Mouse (Mus musculus) liver, embryonic 14.5 days (tissue): ENCODE results near the gene Tspan31. TPM values are rescaled to one million over a fixed set of nuclear protein-coding genes. Genes with fewer than 3 reads are reported as not detected.

ENCODE experiments used
- ATAC-seq: fragments of 200-750 bp; cut with Nextera tagmentation; 2 replicates; pipeline ENCODE4 v1.8.0; 2017; ENCODE audit warnings: moderate number of reproducible peaks, mild to moderate bottlenecking, moderate library complexity; ENCODE audit not compliant: insufficient read depth
- DNase-seq, 3 experiments: peaks; one replicate each; pipeline ENCODE4 v3.0.0-alpha.2; 2012 to 2013; ENCODE audit warnings: low read depth in 3 of 3, low spot score in 3 of 3
- H3K27ac ChIP-seq: fragments of 300-500 bp; sonication (generic); 2 replicates; pipeline ENCODE4 v1.5.1; 2014; ENCODE audit warnings: moderate library complexity, mild to moderate bottlenecking, control low read depth, inconsistent platforms
- H3K27me3 ChIP-seq: fragments of 300-500 bp; sonication (generic); 2 replicates; pipeline ENCODE4 v1.6.1; 2014; ENCODE audit warnings: mild to moderate bottlenecking, low read length, moderate library complexity; ENCODE audit not compliant: control insufficient read depth, insufficient read depth
- H3K36me3 ChIP-seq: fragments of 300-500 bp; sonication (generic); replicated peaks from 2 replicates; pipeline ENCODE4 v1.6.1; 2014; ENCODE audit warnings: low read depth; ENCODE audit not compliant: control insufficient read depth, insufficient read depth
- H3K4me1 ChIP-seq, 2 experiments: fragments of 200-500 bp in 1 of 2; fragments of 300-500 bp in 1 of 2; sonication (generic) in 1 of 2; replicated peaks; 2 replicates each; pipeline ENCODE4 v1.6.1; 2012 to 2014; ENCODE audit warnings: antibody characterized with exemption in 1 of 2, inconsistent platforms in 1 of 2, low read length in 1 of 2; ENCODE audit not compliant: control insufficient read depth in 2 of 2, insufficient read depth in 2 of 2
- H3K4me2 ChIP-seq: fragments of 300-500 bp; sonication (generic); 2 replicates; pipeline ENCODE4 v1.6.1; 2014; ENCODE audit warnings: low read depth, mild to moderate bottlenecking, control low read depth, moderate library complexity
- H3K4me3 ChIP-seq, 2 experiments: fragments of 200-500 bp in 1 of 2; fragments of 300-500 bp in 1 of 2; sonication (generic) in 1 of 2; 2 replicates each; pipeline ENCODE4 v1.5.1; 2012 to 2014; ENCODE audit warnings: low read depth in 2 of 2, low read length in 2 of 2, mild to moderate bottlenecking in 2 of 2, control low read depth in 1 of 2, inconsistent platforms in 1 of 2, moderate library complexity in 1 of 2; ENCODE audit not compliant: insufficient read depth in 1 of 2
- H3K9ac ChIP-seq: fragments of 300-500 bp; sonication (generic); replicated peaks from 2 replicates; pipeline ENCODE4 v1.6.1; 2014; ENCODE audit warnings: mild to moderate bottlenecking, control low read depth, moderate library complexity
- H3K9me3 ChIP-seq: fragments of 300-500 bp; sonication (generic); 2 replicates; pipeline ENCODE4 v1.6.1; 2016; ENCODE audit warnings: low read length, mixed read lengths; ENCODE audit not compliant: control insufficient read depth
- CTCF ChIP-seq: IDR thresholded peaks from 2 replicates; pipeline ENCODE4 v1.5.1; 2016; ENCODE audit warnings: antibody characterized with exemption, low read depth, control low read depth
- EP300 ChIP-seq: IDR thresholded peaks from 2 replicates; pipeline ENCODE4 v1.6.1; 2016; ENCODE audit warnings: antibody characterized with exemption, low read depth
- WGBS: fragments of 180-500 bp; shearing (Covaris S2); extraction: QIAGEN DNeasy Blood & Tissue Kit; methylation state at CpG from one replicate; pipeline ENCODE4 v1.1.7; 2014; ENCODE audit not compliant: insufficient replicate concordance; 5-methylcytosine and 5-hydroxymethylcytosine counted together
- polyA plus RNA-seq, 2 experiments: library from polyadenylated mRNA; depleted of rRNA in 1 of 2; stranded (reverse) in 1 of 2; unstranded in 1 of 2; fragments of >200 nt; fragmentation: Nextera tagmentation in 1 of 2; extraction: Ambion mirVana in 1 of 2; gene quantifications; 2 replicates each; pipeline versions ENCODE4 v1.2.1 to v1.2.3; 2012 to 2014

Tspan31 gene
- polyA plus RNA-seq, 2 experiments = 18.9 to 35.8 TPM

DNA sequence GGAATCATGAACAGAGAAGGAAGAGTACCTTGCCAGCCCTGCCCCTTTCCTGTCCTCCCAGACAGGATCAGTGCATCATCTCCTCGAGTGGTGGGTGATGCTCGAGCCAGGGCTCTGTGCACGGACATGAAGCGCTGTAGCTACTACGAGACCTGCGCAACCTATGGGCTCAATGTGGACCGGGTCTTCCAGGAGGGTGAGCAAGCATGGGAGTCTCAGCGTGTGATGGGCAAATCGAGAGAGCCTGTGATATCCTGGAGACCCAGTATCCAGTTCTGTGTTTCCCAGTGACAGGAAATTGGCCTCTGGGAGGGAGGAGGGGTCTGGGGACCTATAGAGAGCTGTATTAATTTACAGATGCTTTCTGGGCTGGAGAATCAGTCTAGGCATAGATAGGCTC, 15.0 kb upstream of the Tspan31 start:
- H3K4me2 ChIP-seq = no peak overlapping the region
- peaks cover 19% of the 10 kb centered on the region for H3K27me3 ChIP-seq
- WGBS = 79% methylated on average over 9 of the region's 9 CpGs
- DNase-seq (no peak), ATAC-seq (no peak)
- no peak overlapping the region for H3K4me3 ChIP-seq
- no peak overlapping the region for H3K9ac ChIP-seq
- H3K4me1 ChIP-seq = peaks cover 0 to 2% of the 10 kb centered on the region in 2 experiments; a peak in 2 of 4 replicates
- TF ChIP-seq CTCF = no peak
- TF ChIP-seq EP300 = no peak
- no peaks in the 10 kb centered on the region for H3K9me3 ChIP-seq
- H3K36me3 ChIP-seq = no peaks in the 10 kb centered on the region
- no peak overlapping the region for H3K27ac ChIP-seq

DNA sequence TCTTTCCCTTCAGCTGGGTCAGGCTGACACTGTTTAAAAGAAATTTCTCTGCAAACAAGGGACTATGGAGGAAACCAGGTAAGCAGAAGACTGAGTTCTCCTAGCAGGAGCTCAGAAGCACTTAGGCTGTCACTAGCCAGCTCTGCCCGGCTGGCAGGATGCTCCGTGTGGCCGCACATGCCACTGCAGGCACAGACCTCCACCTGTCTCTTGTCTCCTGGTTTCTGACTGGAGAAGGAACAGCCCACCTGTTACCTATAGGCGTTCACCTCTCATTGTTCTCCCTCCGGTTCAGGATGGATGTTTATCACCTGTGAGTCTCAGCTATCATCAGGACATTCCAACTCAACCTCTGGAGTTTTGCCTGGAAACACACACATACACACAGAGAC, 13.8 kb upstream of the Tspan31 start:
- H3K4me1 ChIP-seq = peaks cover 0 to 2% of the 10 kb centered on the region in 2 experiments; a peak in 2 of 4 replicates
- H3K27me3 ChIP-seq = peaks cover 30% of the 10 kb centered on the region
- no peak for TF ChIP-seq EP300
- TF ChIP-seq CTCF = peak; percentile 23
- no peak overlapping the region for H3K27ac ChIP-seq
- H3K9me3 ChIP-seq = no peaks in the 10 kb centered on the region
- ATAC-seq = no peak
- H3K4me2 ChIP-seq = no peak overlapping the region
- H3K4me3 ChIP-seq = no peak overlapping the region
- no peak for DNase-seq
- WGBS = 68% methylated on average over 5 of the region's 5 CpGs
- H3K9ac ChIP-seq = no peak overlapping the region
- H3K36me3 ChIP-seq = no peaks in the 10 kb centered on the region

DNA sequence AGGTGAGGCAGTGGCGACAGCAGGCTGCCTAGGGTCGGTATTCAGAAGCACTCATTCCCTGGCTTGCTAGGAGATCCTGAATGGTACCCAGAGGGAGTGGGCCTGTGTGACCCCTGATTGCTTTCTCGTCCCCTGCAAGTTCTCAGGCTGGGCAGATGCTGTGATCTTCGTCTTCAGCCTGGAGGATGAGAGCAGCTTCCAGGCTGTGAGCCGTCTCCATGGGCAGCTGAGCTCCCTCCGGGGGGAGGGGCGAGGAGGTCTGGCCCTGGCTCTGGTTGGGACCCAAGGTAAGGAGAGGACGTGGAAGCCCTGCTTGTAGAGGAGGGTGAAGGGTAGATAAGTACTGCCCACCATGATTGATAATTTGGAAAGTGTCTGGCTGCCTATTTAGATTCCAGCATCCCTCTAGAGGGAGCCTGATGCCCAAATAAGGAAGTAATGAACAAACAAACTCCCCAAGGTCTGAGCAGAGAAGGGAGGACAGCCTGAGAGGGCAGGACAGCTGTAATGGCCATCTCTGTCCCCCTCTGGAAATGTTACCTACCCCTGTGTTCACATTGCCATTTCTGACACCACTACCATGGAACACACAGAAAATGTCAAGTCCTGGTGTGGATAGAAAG, 13.3 kb upstream of the Tspan31 start:
- H3K4me3 ChIP-seq = no peak overlapping the region
- TF ChIP-seq EP300 = no peak
- TF ChIP-seq CTCF = no peak
- H3K4me1 ChIP-seq = peaks cover 0 to 2% of the 10 kb centered on the region in 2 experiments; a peak in 2 of 4 replicates
- ATAC-seq = no peak
- H3K36me3 ChIP-seq = no peaks in the 10 kb centered on the region
- WGBS = 59% methylated on average over 8 of the region's 8 CpGs
- H3K27me3 ChIP-seq = peaks cover 35% of the 10 kb centered on the region
- H3K9ac ChIP-seq = no peak overlapping the region
- H3K4me2 ChIP-seq = no peak overlapping the region
- no peak overlapping the region for H3K27ac ChIP-seq
- DNase-seq = no peak
- H3K9me3 ChIP-seq = no peaks in the 10 kb centered on the region

DNA sequence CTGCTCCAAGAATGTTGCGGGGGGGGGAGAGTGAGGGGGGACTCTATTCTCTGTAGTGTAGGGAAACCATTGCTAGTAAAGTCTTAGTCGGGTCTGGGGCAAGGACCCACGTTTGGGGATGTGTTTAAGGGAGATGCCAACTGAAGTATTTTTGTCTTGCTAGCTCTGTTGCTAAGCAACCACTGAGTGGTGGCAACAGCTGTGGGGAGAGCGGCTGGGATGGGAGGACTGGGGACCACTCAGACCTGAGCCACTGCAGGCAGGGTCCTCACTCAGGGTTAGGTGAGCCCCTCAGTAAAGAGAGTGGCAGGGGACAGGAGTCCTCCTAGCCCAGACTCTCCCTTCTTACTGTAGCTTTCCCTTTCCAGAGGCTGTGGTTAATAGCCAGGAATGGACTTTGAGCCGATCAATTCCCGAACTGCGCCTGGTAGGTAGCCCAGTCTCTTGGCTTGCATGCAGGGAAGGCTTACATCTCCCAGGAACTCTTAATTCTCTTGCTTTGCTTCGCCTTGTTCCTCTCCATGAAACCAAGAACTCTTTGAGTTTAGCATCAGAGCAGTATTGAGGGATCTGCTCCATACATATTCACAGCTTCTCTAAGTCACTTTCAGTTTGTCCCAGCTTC, 12.0 kb upstream of the Tspan31 start:
- Histone ChIP-seq H3K27me3 (peaks cover 38% of the 10 kb centered on the region), H3K4me1 (peaks cover 0 to 2% of the 10 kb centered on the region in 2 experiments; a peak in 2 of 4 replicates), H3K9me3 (no peaks in the 10 kb centered on the region), H3K9ac (no peak overlapping the region), H3K27ac (no peak overlapping the region), H3K4me3 (no peak overlapping the region), H3K4me2 (peak overlapping the region; percentile 18; the same call in 1 of the 2 replicates), H3K36me3 (no peaks in the 10 kb centered on the region)
- DNase-seq (no peak), ATAC-seq (no peak)
- TF ChIP-seq CTCF = no peak
- no peak for TF ChIP-seq EP300
- WGBS = 56% methylated on average over 8 of the region's 8 CpGs

DNA sequence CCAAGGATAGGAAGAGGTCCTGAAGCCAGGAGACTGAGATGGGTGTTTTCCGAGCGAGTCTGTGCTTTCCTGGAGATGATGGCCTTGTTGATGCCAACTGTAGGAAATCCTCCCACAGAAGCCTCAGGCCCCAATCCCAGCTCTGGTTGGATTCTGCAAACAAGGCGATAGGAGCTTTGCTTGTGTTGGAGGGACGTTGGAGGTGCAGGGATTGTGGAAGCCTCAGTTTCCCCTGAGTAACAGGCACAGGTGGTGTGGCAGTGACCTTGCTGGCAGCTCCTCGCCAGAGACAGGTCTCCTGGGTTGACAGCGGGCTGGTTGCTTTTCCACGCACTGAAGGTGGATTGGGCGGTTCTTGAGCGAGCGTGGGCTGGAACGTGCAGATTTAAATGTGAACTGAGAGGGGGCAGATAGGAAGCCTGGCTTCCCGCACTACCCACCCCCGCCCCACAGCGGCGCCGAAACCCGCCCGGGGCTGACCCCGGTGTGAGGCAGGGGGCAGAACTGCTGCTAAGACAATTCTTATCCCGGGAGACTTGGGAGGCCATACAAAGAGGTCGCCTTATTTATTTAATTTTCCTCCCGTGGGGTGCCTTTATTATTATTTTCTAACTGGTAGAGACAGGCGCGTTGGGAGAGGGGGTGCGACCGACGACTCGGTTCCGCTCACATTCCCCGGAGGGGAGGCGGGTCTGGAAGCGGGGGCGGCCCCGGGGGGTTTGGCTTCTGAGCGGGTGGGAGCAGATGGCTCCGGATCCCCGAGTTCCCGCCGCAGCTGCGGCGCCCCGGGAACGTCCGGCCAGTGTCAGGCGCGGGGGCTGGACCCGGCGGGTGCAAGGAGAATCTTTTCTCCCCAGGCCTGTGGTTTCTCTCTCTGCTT, 11.1 kb upstream of the Tspan31 start:
- Histone ChIP-seq H3K4me3 (no peak overlapping the region; a peak in 1 of 4 replicates), H3K36me3 (no peaks in the 10 kb centered on the region), H3K4me2 (peak overlapping the region; percentile 44), H3K4me1 (peaks cover 2 to 7% of the 10 kb centered on the region in 2 experiments; a peak in 3 of 4 replicates), H3K27me3 (peaks cover 38% of the 10 kb centered on the region), H3K9me3 (no peaks in the 10 kb centered on the region), H3K27ac (no peak overlapping the region), H3K9ac (no peak overlapping the region)
- DNase-seq (no peak), ATAC-seq (no peak)
- 27% methylated on average over 48 of the region's 48 CpGs for WGBS
- no peak for TF ChIP-seq CTCF
- no peak for TF ChIP-seq EP300
